Mouse (Mus musculus) stomach, embryonic 14.5 days (tissue): ENCODE data around the gene Srr. TPM values are rescaled to one million over a fixed set of nuclear protein-coding genes. Genes with fewer than 3 reads are reported as not detected.

Source experiments
- ATAC-seq: fragments of 200-750 bp; cut with Nextera tagmentation; 2 replicates; pipeline ENCODE4 v1.8.0; 2017; ENCODE audit warnings: low read depth, moderate TSS enrichment; ENCODE audit not compliant: insufficient number of reproducible peaks, insufficient read depth, low FRiP score
- H3K27ac ChIP-seq: fragments of 300-500 bp; sonication (generic); 2 replicates; pipeline ENCODE4 v1.5.1; 2014; ENCODE audit warnings: mild to moderate bottlenecking, low read length, moderate library complexity, mixed read lengths
- H3K27me3 ChIP-seq: fragments of 300-500 bp; sonication (generic); 2 replicates; pipeline ENCODE4 v1.6.1; 2014; ENCODE audit warnings: low read length, control low read depth, mixed read lengths; ENCODE audit not compliant: control insufficient read depth, insufficient read depth
- H3K36me3 ChIP-seq: fragments of 300-500 bp; sonication (generic); 2 replicates; pipeline ENCODE4 v1.6.1; 2014; ENCODE audit warnings: mild to moderate bottlenecking, control low read depth, low read length, moderate library complexity, mixed read lengths; ENCODE audit not compliant: control insufficient read depth, insufficient read depth
- H3K4me1 ChIP-seq: fragments of 300-500 bp; sonication (generic); 2 replicates; pipeline ENCODE4 v1.6.1; 2014; ENCODE audit warnings: low read length, control low read depth, mixed read lengths; ENCODE audit not compliant: control insufficient read depth, insufficient read depth
- H3K4me2 ChIP-seq: fragments of 300-500 bp; sonication (generic); replicated peaks from 2 replicates; pipeline ENCODE4 v1.6.1; 2014; ENCODE audit warnings: low read depth, low read length, control low read depth
- H3K4me3 ChIP-seq: fragments of 300-500 bp; sonication (generic); 2 replicates; pipeline ENCODE4 v1.5.1; 2014; ENCODE audit warnings: low read depth, low read length, control low read depth
- H3K9ac ChIP-seq: fragments of 300-500 bp; sonication (generic); replicated peaks from 2 replicates; pipeline ENCODE4 v1.6.1; 2014; ENCODE audit warnings: low read depth, mild to moderate bottlenecking, control low read depth, low read length, moderate library complexity, mixed read lengths
- H3K9me3 ChIP-seq: fragments of 300-500 bp; sonication (generic); 2 replicates; pipeline ENCODE4 v1.6.1; 2016; ENCODE audit warnings: low read depth, low read length, control low read depth; ENCODE audit not compliant: control insufficient read depth
- WGBS: fragments of 180-500 bp; shearing (Covaris S2); extraction: QIAGEN DNeasy Blood & Tissue Kit; methylation state at CpG from one replicate; pipeline ENCODE4 v1.1.7; 2014; 5-methylcytosine and 5-hydroxymethylcytosine counted together
- polyA plus RNA-seq: library from polyadenylated mRNA; unstranded; fragments of >200 nt; fragmentation: Nextera tagmentation; extraction: Ambion mirVana; gene quantifications from 2 replicates; pipeline ENCODE4 v1.2.1, GENCODE M21; 2014

Srr gene
- polyA plus RNA-seq, 1 experiment from 2014 or later: 20.2 TPM

GRCm38 (mm10) chr11:74919249-74919648, 6.5 kb downstream of the Srr start:
- H3K4me2 ChIP-seq: no peak overlapping the region
- H3K36me3 ChIP-seq: peaks cover 9% of the 10 kb centered on the region
- no peak overlapping the region for H3K4me3 ChIP-seq
- H3K27ac ChIP-seq: no peak overlapping the region
- no peak overlapping the region for H3K9ac ChIP-seq
- 66% methylated on average over 6 of the region's 6 CpGs for WGBS
- H3K27me3 ChIP-seq: no peaks in the 10 kb centered on the region
- no peaks in the 10 kb centered on the region for H3K9me3 ChIP-seq
- H3K4me1 ChIP-seq: no peaks in the 10 kb centered on the region
- ATAC-seq: no peak

GRCm38 (mm10) chr11:74912492-74912891, 13.3 kb downstream of the Srr start:
- 72% methylated on average over 3 of the region's 3 CpGs for WGBS
- ATAC-seq: no peak
- H3K4me1 ChIP-seq: no peaks in the 10 kb centered on the region
- peaks cover 27% of the 10 kb centered on the region for H3K36me3 ChIP-seq
- no peak overlapping the region for H3K27ac ChIP-seq
- no peak overlapping the region for H3K9ac ChIP-seq
- H3K4me3 ChIP-seq: no peak overlapping the region
- no peaks in the 10 kb centered on the region for H3K27me3 ChIP-seq
- no peak overlapping the region for H3K4me2 ChIP-seq
- no peaks in the 10 kb centered on the region for H3K9me3 ChIP-seq

GRCm38 (mm10) chr11:74909978-74910377, 15.8 kb downstream of the Srr start:
- peaks cover 51% of the 10 kb centered on the region for H3K36me3 ChIP-seq
- H3K4me2 ChIP-seq: no peak overlapping the region
- H3K9ac ChIP-seq: no peak overlapping the region
- H3K27ac ChIP-seq: no peak overlapping the region
- ATAC-seq: no peak
- WGBS: 95% methylated on average over 4 of the region's 4 CpGs
- no peaks in the 10 kb centered on the region for H3K9me3 ChIP-seq
- H3K27me3 ChIP-seq: no peaks in the 10 kb centered on the region
- no peak overlapping the region for H3K4me3 ChIP-seq
- H3K4me1 ChIP-seq: no peaks in the 10 kb centered on the region

DNA sequence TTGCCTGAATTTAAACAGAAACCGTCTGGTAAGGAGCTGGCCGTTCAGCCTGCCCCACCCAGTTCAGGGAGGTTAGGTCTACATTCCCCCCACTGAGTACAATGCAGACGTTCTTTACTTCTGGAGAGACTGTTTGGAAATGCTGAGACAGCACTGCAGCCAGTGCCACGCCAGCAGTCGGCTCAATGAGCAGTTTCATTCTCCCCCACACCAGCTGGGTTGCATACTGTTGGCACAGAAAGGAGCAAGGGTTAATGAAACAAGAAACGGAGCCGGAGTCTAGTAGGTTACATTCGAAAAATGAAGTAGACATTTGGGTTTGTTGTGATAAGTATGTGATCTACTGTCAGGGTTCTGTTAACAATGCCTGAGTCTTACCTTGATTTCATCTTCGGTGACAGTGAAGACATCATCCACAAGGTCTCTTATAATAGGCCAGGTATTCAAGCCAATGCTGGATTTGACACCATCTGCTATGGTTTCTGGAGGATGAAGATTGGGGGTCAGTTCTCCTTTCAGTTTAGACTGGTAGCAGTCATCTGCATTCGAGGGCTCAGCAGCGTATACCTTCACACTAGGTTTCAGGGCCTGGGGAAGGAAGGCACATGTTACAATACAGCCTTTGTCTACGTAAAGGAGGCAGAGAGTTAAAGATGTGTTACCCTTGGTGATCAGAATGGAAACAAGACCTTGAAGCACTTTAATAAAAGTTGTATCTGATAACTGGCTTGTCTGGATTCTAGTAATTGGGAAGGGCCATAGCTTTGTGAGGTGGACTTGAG, 16.9 kb downstream of the Srr start:
- no peak for ATAC-seq
- Histone ChIP-seq H3K4me2 (no peak overlapping the region), H3K9me3 (no peaks in the 10 kb centered on the region), H3K27me3 (no peaks in the 10 kb centered on the region), H3K9ac (no peak overlapping the region), H3K4me1 (no peaks in the 10 kb centered on the region), H3K36me3 (peaks cover 63% of the 10 kb centered on the region), H3K4me3 (no peak overlapping the region), H3K27ac (no peak overlapping the region)
- WGBS: 68% methylated on average over 12 of the region's 12 CpGs

- Histone ChIP-seq H3K4me1 (no peaks in the 10 kb centered on the region), H3K9ac (no peak overlapping the region), H3K27me3 (no peaks in the 10 kb centered on the region), H3K36me3 (peaks cover 72% of the 10 kb centered on the region), H3K9me3 (no peaks in the 10 kb centered on the region), H3K4me3 (no peak overlapping the region), H3K4me2 (no peak overlapping the region), H3K27ac (no peak overlapping the region)
- 93% methylated on average over 6 of the region's 6 CpGs for WGBS
- ATAC-seq: no peak
Observed at GRCm38 (mm10) chr11:74907850-74908249, 17.9 kb downstream of the Srr start.

DNA sequence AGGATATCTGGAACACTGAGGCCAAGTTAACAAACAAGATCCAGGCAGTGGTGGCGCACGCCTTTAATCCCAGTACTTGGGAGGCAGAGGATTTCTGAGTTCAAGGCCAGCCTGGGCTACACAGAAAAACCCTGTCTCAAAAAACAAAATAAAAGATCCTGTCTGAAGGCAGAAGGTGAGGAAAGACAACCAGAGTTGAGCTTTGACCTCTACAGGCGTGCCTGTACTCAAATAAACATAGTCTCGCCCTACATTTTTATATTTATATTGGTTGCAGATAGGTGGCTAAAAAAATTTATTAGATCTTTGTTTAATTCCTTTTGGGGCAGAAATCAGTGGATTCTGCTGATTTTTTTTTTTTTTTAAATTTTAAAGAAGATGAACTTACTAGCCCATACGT, 23.3 kb downstream of the Srr start:
- H3K9ac ChIP-seq: no peak overlapping the region
- H3K27ac ChIP-seq: no peak overlapping the region
- ATAC-seq: no peak
- peaks cover 77% of the 10 kb centered on the region for H3K36me3 ChIP-seq
- 87% methylated on average over 5 of the region's 5 CpGs for WGBS
- H3K9me3 ChIP-seq: no peaks in the 10 kb centered on the region
- no peaks in the 10 kb centered on the region for H3K27me3 ChIP-seq
- H3K4me2 ChIP-seq: no peak overlapping the region
- H3K4me1 ChIP-seq: 0 out of 2 replicates have a peak, but pooled peaks cover 9% of the 10 kb centered on the region
- H3K4me3 ChIP-seq: no peak overlapping the region

- Histone ChIP-seq H3K27ac (no peak overlapping the region), H3K4me3 (no peak overlapping the region), H3K27me3 (no peaks in the 10 kb centered on the region), H3K4me1 (0 out of 2 replicates have a peak, but pooled peaks cover 9% of the 10 kb centered on the region), H3K4me2 (no peak overlapping the region), H3K9me3 (no peaks in the 10 kb centered on the region), H3K36me3 (peaks cover 69% of the 10 kb centered on the region), H3K9ac (no peak overlapping the region)
- 69% methylated on average over 6 of the region's 6 CpGs for WGBS
- no peak for ATAC-seq
Observed at GRCm38 (mm10) chr11:74901555-74901954, 24.2 kb downstream of the Srr start.

DNA sequence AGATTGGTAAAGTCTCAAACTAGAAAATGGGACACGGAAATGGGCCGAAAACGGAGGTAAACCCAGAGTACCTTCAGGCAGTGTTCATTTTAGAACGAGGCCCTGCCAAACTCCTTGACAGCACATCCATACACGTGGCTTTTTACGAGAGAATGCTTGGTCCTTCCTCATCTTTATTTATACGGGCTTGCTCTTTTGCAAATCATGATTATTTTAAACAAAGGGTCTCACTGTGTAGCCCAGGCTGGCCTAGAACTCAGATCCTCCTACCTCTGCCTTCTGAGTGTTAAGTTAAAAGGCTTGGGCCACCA, 27.3 kb downstream of the Srr start:
- no peak for ATAC-seq
- Histone ChIP-seq H3K27me3 (no peaks in the 10 kb centered on the region), H3K4me1 (0 out of 2 replicates have a peak, but pooled peaks cover 12% of the 10 kb centered on the region), H3K9me3 (no peaks in the 10 kb centered on the region), H3K9ac (peak overlapping the region; percentile 51), H3K4me2 (peak overlapping the region; percentile 76), H3K36me3 (peaks cover 38% of the 10 kb centered on the region), H3K4me3 (peak overlapping the region; percentile 77), H3K27ac (peak overlapping the region; percentile 80; the same call in 1 of the 2 replicates)
- WGBS: under 1% methylated on average over 7 of the region's 7 CpGs
